Mouse (Mus musculus) limb, embryonic 11.5 days (tissue): ENCODE measurements around the gene 1190002N15Rik. TPM values are rescaled to one million over a fixed set of nuclear protein-coding genes. Genes with fewer than 3 reads are reported as not detected.

Source experiments
- ATAC-seq: fragments of 200-750 bp; cut with Nextera tagmentation; 2 replicates; pipeline ENCODE4 v1.8.0; 2017; ENCODE audit warnings: low read depth; ENCODE audit not compliant: insufficient number of reproducible peaks, low FRiP score, low TSS enrichment
- DNase-seq: peaks from one replicate; pipeline ENCODE4 v3.0.0-alpha.2; 2015; ENCODE audit warnings: low spot score
- H3K27ac ChIP-seq: fragments of 300-500 bp; sonication (generic); replicated peaks from 2 replicates; pipeline ENCODE4 v1.5.1; 2014; ENCODE audit warnings: low read depth, mild to moderate bottlenecking, low read length
- H3K27me3 ChIP-seq: fragments of 300-500 bp; sonication (generic); 2 replicates; pipeline ENCODE4 v1.6.1; 2014; ENCODE audit warnings: mild to moderate bottlenecking, low read length, mixed read lengths; ENCODE audit not compliant: control insufficient read depth, insufficient read depth
- H3K36me3 ChIP-seq: fragments of 300-500 bp; sonication (generic); 2 replicates; pipeline ENCODE4 v1.6.1; 2014; ENCODE audit warnings: mild to moderate bottlenecking, low read length, moderate library complexity, mixed read lengths; ENCODE audit not compliant: control insufficient read depth, insufficient read depth
- H3K4me1 ChIP-seq: fragments of 300-500 bp; sonication (generic); 2 replicates; pipeline ENCODE4 v1.6.1; 2014; ENCODE audit warnings: low read length, mixed read lengths; ENCODE audit not compliant: control insufficient read depth, insufficient read depth
- H3K4me2 ChIP-seq: fragments of 300-500 bp; sonication (generic); 2 replicates; pipeline ENCODE4 v1.6.1; 2014; ENCODE audit warnings: low read depth, mild to moderate bottlenecking, moderate library complexity; ENCODE audit not compliant: severe bottlenecking
- H3K4me3 ChIP-seq: fragments of 300-500 bp; sonication (generic); 2 replicates; pipeline ENCODE4 v1.5.1; 2014; ENCODE audit warnings: low read depth, low read length
- H3K9ac ChIP-seq: fragments of 300-500 bp; sonication (generic); 2 replicates; pipeline ENCODE4 v1.6.1; 2014; ENCODE audit warnings: mild to moderate bottlenecking, low read length
- H3K9me3 ChIP-seq: fragments of 300-500 bp; sonication (generic); 2 replicates; pipeline ENCODE4 v1.6.1; 2016; ENCODE audit warnings: low read length; ENCODE audit not compliant: control insufficient read depth
- WGBS: fragments of 180-500 bp; shearing (Covaris S2); extraction: QIAGEN DNeasy Blood & Tissue Kit; methylation state at CpG from one replicate; pipeline ENCODE4 v1.1.7; 2014; 5-methylcytosine and 5-hydroxymethylcytosine counted together
- polyA plus RNA-seq: library from polyadenylated mRNA; unstranded; fragments of >200 nt; fragmentation: Nextera tagmentation; extraction: Ambion mirVana; gene quantifications from 2 replicates; pipeline ENCODE4 v1.2.1, GENCODE M21; 2014

Gene 1190002N15Rik
- 27.0 and 28.1 TPM in 2 replicates for polyA plus RNA-seq

- peak; percentile 95 for DNase-seq
- ATAC-seq = peak; percentile 87
- under 1% methylated on average over 55 of the region's 104 CpGs for WGBS
- Histone ChIP-seq H3K4me1 (0 out of 2 replicates have a peak, but pooled peaks cover 2% of the 10 kb centered on the region), H3K27me3 (no peaks in the 10 kb centered on the region), H3K36me3 (no peaks in the 10 kb centered on the region), H3K4me2 (peak within 1 kb of the TSS; percentile 92), H3K9ac (peak within 1 kb of the TSS; percentile 79), H3K4me3 (peak within 1 kb of the TSS; percentile 67), H3K27ac (peak within 1 kb of the TSS; percentile 91), H3K9me3 (no peaks in the 10 kb centered on the region)
Observed at GRCm38 (mm10) chr9:94537970-94538822, at the start of gene 1190002N15Rik. 1190002N15Rik (minus strand) TSS chr9:94538081.

GRCm38 (mm10) chr9:94582309-94582708 lies 44.4 kb upstream of the 1190002N15Rik start:
- Histone ChIP-seq H3K27me3 (no peaks in the 10 kb centered on the region), H3K4me1 (no peaks in the 10 kb centered on the region), H3K9me3 (no peaks in the 10 kb centered on the region), H3K27ac (no peak overlapping the region), H3K4me2 (no peak overlapping the region), H3K36me3 (no peaks in the 10 kb centered on the region), H3K9ac (no peak overlapping the region), H3K4me3 (no peak overlapping the region)
- DNase-seq = no peak
- WGBS = 65% methylated on average over 8 of the region's 8 CpGs
- ATAC-seq = no peak

DNA sequence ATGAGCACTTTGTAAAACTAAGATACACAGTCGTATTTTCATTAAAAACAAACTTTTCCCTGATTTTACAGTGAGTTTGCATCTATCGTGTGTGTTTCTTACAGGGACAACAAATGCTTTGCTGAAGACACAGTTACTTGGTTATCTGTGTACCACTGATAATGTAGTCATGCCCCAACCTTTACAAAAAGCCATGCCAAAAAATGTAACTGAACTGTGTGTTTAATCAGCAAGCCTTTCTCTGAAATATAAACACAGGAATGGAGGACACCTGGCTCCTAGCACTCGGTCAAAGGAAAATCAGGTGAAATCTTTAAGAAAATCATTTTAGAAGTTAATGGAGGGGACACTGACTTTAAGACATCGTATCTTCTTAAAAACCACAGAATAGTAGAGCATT lies 43.8 kb upstream of the 1190002N15Rik start:
- ATAC-seq = no peak
- H3K4me1 ChIP-seq = no peaks in the 10 kb centered on the region
- WGBS = 91% methylated on average over 4 of the region's 4 CpGs
- no peaks in the 10 kb centered on the region for H3K9me3 ChIP-seq
- H3K36me3 ChIP-seq = no peaks in the 10 kb centered on the region
- no peak overlapping the region for H3K27ac ChIP-seq
- no peak overlapping the region for H3K9ac ChIP-seq
- H3K4me2 ChIP-seq = no peak overlapping the region
- H3K27me3 ChIP-seq = no peaks in the 10 kb centered on the region
- DNase-seq = no peak
- no peak overlapping the region for H3K4me3 ChIP-seq

DNA sequence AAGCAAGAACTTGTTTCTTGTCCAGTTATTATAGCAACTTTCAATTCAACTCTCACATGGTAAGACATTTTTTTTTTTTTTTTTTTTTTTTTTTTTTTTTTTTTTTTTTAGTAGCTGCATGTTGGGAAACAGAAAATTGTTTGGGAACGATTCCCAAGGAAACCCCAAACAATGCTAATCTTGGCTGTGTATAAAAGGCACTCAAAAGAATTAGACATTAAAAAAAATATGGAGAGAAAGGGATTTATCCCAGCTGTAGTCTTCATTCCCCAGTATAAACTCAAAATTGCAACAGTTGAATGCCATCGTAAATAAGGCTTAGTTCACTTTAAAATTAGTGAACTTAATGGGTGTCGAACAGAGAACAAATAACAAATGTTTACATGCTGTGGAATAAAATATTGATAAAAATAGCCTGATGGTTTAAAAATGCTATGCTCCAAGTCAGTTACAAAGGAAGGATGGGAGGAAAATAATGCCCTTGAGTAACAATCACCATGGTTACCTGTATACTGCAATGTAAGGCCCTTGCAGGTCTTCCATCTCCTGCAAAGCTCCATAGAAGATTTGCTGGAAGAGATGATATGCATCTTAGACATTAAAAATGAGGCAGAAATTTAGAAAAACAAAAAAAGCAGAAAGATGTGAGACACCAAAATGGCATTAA lies 42.3 kb upstream of the 1190002N15Rik start:
- no peak overlapping the region for H3K27ac ChIP-seq
- WGBS = 89% methylated on average over 3 of the region's 3 CpGs
- no peak overlapping the region for H3K4me3 ChIP-seq
- DNase-seq (no peak), ATAC-seq (no peak)
- no peak overlapping the region for H3K9ac ChIP-seq
- H3K9me3 ChIP-seq = no peaks in the 10 kb centered on the region
- H3K4me2 ChIP-seq = no peak overlapping the region
- no peaks in the 10 kb centered on the region for H3K27me3 ChIP-seq
- H3K4me1 ChIP-seq = no peaks in the 10 kb centered on the region
- H3K36me3 ChIP-seq = no peaks in the 10 kb centered on the region

- H3K4me1 ChIP-seq = no peaks in the 10 kb centered on the region
- no peak overlapping the region for H3K4me2 ChIP-seq
- H3K36me3 ChIP-seq = no peaks in the 10 kb centered on the region
- ATAC-seq (no peak), DNase-seq (no peak)
- H3K9me3 ChIP-seq = no peaks in the 10 kb centered on the region
- H3K27me3 ChIP-seq = no peaks in the 10 kb centered on the region
- no peak overlapping the region for H3K4me3 ChIP-seq
- 64% methylated on average over 1 of the region's 1 CpGs for WGBS
- H3K9ac ChIP-seq = no peak overlapping the region
- no peak overlapping the region for H3K27ac ChIP-seq
Observed at GRCm38 (mm10) chr9:94571802-94572201, 33.9 kb upstream of the 1190002N15Rik start.

DNA sequence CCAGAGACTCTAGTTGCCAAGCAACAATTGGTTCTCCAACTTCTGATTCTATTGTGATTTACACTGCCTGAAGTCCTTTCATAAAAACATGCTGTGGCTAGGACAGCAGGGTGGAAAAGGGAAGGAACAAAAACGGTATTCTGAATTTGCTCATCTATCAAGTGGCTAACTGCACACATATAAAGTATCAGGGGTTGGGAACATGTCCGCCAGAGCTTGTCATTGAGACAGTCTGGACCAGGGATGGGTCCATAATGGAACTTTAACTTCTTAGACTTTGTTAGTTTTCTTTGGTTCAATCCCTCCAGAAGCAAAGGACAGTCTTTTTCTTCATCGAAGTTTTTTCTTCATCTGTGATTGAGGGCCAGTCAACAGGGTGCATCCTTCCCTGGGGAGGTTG lies 30.5 kb upstream of the 1190002N15Rik start:
- H3K9me3 ChIP-seq = no peaks in the 10 kb centered on the region
- no peak overlapping the region for H3K9ac ChIP-seq
- DNase-seq (no peak), ATAC-seq (no peak)
- 90% methylated on average over 3 of the region's 3 CpGs for WGBS
- H3K4me1 ChIP-seq = no peaks in the 10 kb centered on the region
- no peak overlapping the region for H3K4me2 ChIP-seq
- no peaks in the 10 kb centered on the region for H3K36me3 ChIP-seq
- no peak overlapping the region for H3K4me3 ChIP-seq
- no peaks in the 10 kb centered on the region for H3K27me3 ChIP-seq
- no peak overlapping the region for H3K27ac ChIP-seq

DNA sequence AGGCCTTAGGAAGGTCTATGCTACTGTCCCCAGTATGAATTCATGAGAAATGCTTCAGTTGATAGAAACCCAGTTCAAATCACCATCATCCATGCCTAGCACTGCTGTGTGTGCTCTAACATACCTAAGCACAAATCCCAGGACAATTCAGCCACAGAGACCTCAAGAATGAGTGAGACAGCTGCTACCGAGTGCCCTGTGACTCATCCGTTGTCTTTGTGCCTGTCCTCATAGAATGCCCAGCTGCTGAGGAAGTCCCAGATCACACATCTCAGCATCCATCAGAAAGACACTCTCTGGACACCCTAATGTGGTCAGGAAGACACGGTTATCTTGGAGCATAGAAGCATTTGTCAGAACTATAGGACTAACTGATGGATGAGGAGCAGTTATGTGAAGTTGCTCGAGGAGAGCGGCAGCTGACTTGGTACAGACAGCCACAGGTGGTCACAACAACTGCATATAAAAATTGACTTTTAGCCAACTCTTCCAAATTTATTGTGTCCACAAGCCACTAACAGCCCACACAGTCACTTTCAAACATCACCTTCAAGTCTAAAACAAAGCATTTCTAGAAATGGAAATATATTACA lies 29.9 kb upstream of the 1190002N15Rik start:
- 81% methylated on average over 5 of the region's 5 CpGs for WGBS
- no peaks in the 10 kb centered on the region for H3K4me1 ChIP-seq
- ATAC-seq (no peak), DNase-seq (no peak)
- no peaks in the 10 kb centered on the region for H3K36me3 ChIP-seq
- no peak overlapping the region for H3K9ac ChIP-seq
- no peak overlapping the region for H3K4me2 ChIP-seq
- H3K9me3 ChIP-seq = no peaks in the 10 kb centered on the region
- no peak overlapping the region for H3K27ac ChIP-seq
- no peaks in the 10 kb centered on the region for H3K27me3 ChIP-seq
- no peak overlapping the region for H3K4me3 ChIP-seq

- DNase-seq = no peak
- WGBS = 83% methylated on average over 6 of the region's 6 CpGs
- Histone ChIP-seq H3K27ac (no peak overlapping the region), H3K36me3 (no peaks in the 10 kb centered on the region), H3K9me3 (no peaks in the 10 kb centered on the region), H3K27me3 (no peaks in the 10 kb centered on the region), H3K4me2 (no peak overlapping the region), H3K4me3 (no peak overlapping the region), H3K4me1 (no peaks in the 10 kb centered on the region), H3K9ac (no peak overlapping the region)
- no peak for ATAC-seq
Observed at GRCm38 (mm10) chr9:94556776-94557514, 19.1 kb upstream of the 1190002N15Rik start.
